Mouse (Mus musculus) heart, adult 2 months (tissue): ENCODE results near the gene Agtrap. TPM values are rescaled to one million over a fixed set of nuclear protein-coding genes. Genes with fewer than 3 reads are reported as not detected.

Source experiments
- DNase-seq, 2 experiments: peaks; one replicate each; pipeline ENCODE4 v3.0.0; 2021
- H3K27ac ChIP-seq: fragments of 200-600 bp; 2 replicates; pipeline ENCODE4 v1.8.1; 2022
- H3K27me3 ChIP-seq: fragments of 200-500 bp; 2 replicates; pipeline ENCODE4 v1.6.1; 2012; ENCODE audit warnings: mild to moderate bottlenecking, low read length, inconsistent platforms, mixed read lengths; ENCODE audit not compliant: control insufficient read depth, insufficient read depth
- H3K36me3 ChIP-seq: fragments of 200-500 bp; 2 replicates; pipeline ENCODE4 v1.6.1; 2012; ENCODE audit warnings: low read length, inconsistent platforms; ENCODE audit not compliant: control insufficient read depth, insufficient read depth
- H3K4me1 ChIP-seq: fragments of 200-500 bp; 2 replicates; pipeline ENCODE4 v1.6.1; 2011; ENCODE audit warnings: low read length; ENCODE audit not compliant: control insufficient read depth, insufficient read depth
- H3K4me3 ChIP-seq: fragments of 200-600 bp; 2 replicates; pipeline ENCODE4 v1.8.1; 2022
- H3K79me2 ChIP-seq: fragments of 200-500 bp; replicated peaks from 2 replicates; pipeline ENCODE4 v1.6.1; 2012; ENCODE audit warnings: mild to moderate bottlenecking, inconsistent platforms, low read length, moderate library complexity, mixed read lengths; ENCODE audit not compliant: control insufficient read depth, insufficient read depth
- H3K9ac ChIP-seq: fragments of 200-500 bp; 2 replicates; pipeline ENCODE4 v1.6.1; 2012; ENCODE audit warnings: low read depth, mild to moderate bottlenecking, control low read depth, inconsistent platforms, low read length, mixed read lengths
- CTCF ChIP-seq: fragments of 200-600 bp; IDR thresholded peaks from 2 replicates; pipeline ENCODE4 v1.8.1; 2022; ENCODE audit warnings: antibody characterized with exemption, mild to moderate bottlenecking, moderate library complexity
- EP300 ChIP-seq: fragments of 200-500 bp; IDR thresholded peaks from 2 replicates; pipeline ENCODE4 v1.6.1; 2011; ENCODE audit warnings: low read depth, low read length, control low read depth; ENCODE audit not compliant: insufficient read depth
- POLR2A ChIP-seq: fragments of 200-500 bp; IDR thresholded peaks from 2 replicates; pipeline ENCODE4 v1.6.1; 2011; ENCODE audit warnings: mild to moderate bottlenecking, low read depth, low read length, control low read depth; ENCODE audit not compliant: insufficient read depth
- WGBS: fragments of 180-500 bp; shearing (Covaris S2); methylation state at CpG from one replicate; pipeline ENCODE4 v1.1.7; 2018; 5-methylcytosine and 5-hydroxymethylcytosine counted together
- intact Hi-C: fragments of 180-260 bp; cut with DNase I; formaldehyde crosslinking; loops from one replicate; pipeline ENCODE4 v1.15.1; 2025
- polyA plus RNA-seq: library from polyadenylated mRNA; depleted of rRNA; stranded (reverse); fragments of >200 nt; gene quantifications from 2 replicates; pipeline ENCODE4 v1.2.3, GENCODE M21; 2012
- total RNA-seq, 2 experiments: library from RNA; stranded (reverse); gene quantifications; 2 replicates each; pipeline ENCODE4 v1.2.3; 2021

The Agtrap gene
- total and polyA plus RNA-seq, 3 experiments = 38.3 to 47.1 (median 40.2) TPM

- peak; percentile 70 to 79 for DNase-seq
- Histone ChIP-seq H3K27me3 (no peaks in the 10 kb centered on the region), H3K27ac (peak overlapping the region; percentile 97), H3K9ac (peak overlapping the region; percentile 98), H3K4me1 (peaks cover 27% of the 10 kb centered on the region), H3K36me3 (no peaks in the 10 kb centered on the region; the same call in 1 of the 2 replicates), H3K79me2 (peaks cover 2% of the 10 kb centered on the region), H3K4me3 (peak overlapping the region; percentile 96)
- no peak for TF ChIP-seq POLR2A
- TF ChIP-seq CTCF = no peak
- no peak for TF ChIP-seq EP300
- intact Hi-C loops = no loop called here
- 2% methylated on average over 30 of the region's 30 CpGs for WGBS
Observed at GRCm38 (mm10) chr4:148087091-148087906, 532 bp downstream of the Agtrap start.

GRCm38 (mm10) chr4:148085907-148086305, 1.9 kb downstream of the Agtrap start:
- 60% methylated on average over 3 of the region's 3 CpGs for WGBS
- H3K4me3 ChIP-seq = no peak overlapping the region
- peak in 1 of 2 experiments; percentile 41 for DNase-seq
- peaks cover 27% of the 10 kb centered on the region for H3K4me1 ChIP-seq
- H3K27ac ChIP-seq = peak overlapping the region; percentile 97
- no peak overlapping the region for H3K9ac ChIP-seq
- no peaks in the 10 kb centered on the region; the same call in 1 of the 2 replicates for H3K36me3 ChIP-seq
- no peaks in the 10 kb centered on the region for H3K27me3 ChIP-seq
- intact Hi-C loops = no loop called here
- H3K79me2 ChIP-seq = peaks cover 2% of the 10 kb centered on the region
- TF ChIP-seq POLR2A (no peak), EP300 (no peak), CTCF (no peak)

- peak in 1 of 2 experiments; percentile 40 for DNase-seq
- Histone ChIP-seq H3K4me1 (peaks cover 27% of the 10 kb centered on the region), H3K9ac (no peak overlapping the region), H3K4me3 (no peak overlapping the region), H3K27me3 (no peaks in the 10 kb centered on the region), H3K79me2 (peaks cover 2% of the 10 kb centered on the region), H3K36me3 (no peaks in the 10 kb centered on the region; the same call in 1 of the 2 replicates), H3K27ac (peak overlapping the region; percentile 97)
- 49% methylated on average over 10 of the region's 10 CpGs for WGBS
- TF ChIP-seq CTCF = no peak
- intact Hi-C loops = no loop called here
Observed at GRCm38 (mm10) chr4:148085131-148085906, 2.5 kb downstream of the Agtrap start.

DNA sequence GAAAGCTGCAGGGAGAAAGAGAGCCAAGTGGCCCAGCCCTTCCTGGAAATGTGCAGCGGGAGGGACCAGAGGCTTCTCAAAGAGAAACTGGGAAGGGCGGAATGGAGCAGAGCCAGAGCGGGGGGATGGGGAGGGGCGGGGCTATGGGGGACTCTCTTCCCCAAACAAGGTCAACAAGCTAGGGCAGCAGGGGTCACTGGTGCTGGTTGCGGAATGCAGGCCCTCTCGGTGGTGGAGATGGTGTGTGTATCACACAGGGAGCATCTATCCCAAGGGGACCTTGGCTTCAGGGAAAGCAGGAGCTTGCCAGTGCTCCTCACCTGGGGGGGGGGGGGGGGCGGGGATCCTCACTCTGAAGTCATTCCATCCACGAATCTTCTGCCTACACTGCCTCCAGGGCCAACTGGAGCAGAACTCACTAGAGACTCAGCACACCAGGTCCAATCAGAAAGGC, 3.5 kb downstream of the Agtrap start:
- Histone ChIP-seq H3K27me3 (no peaks in the 10 kb centered on the region), H3K36me3 (no peaks in the 10 kb centered on the region; the same call in 1 of the 2 replicates), H3K4me1 (peaks cover 27% of the 10 kb centered on the region), H3K4me3 (no peak overlapping the region), H3K79me2 (peaks cover 2% of the 10 kb centered on the region), H3K9ac (no peak overlapping the region), H3K27ac (peak overlapping the region; percentile 72)
- WGBS = 16% methylated on average over 8 of the region's 8 CpGs
- intact Hi-C loops = no loop called here
- peak; percentile 67 to 75 for DNase-seq
- TF ChIP-seq POLR2A (no peak), EP300 (0 out of 2 replicates have a peak, but pooled peaks have one; percentile 10), CTCF (no peak)

DNA sequence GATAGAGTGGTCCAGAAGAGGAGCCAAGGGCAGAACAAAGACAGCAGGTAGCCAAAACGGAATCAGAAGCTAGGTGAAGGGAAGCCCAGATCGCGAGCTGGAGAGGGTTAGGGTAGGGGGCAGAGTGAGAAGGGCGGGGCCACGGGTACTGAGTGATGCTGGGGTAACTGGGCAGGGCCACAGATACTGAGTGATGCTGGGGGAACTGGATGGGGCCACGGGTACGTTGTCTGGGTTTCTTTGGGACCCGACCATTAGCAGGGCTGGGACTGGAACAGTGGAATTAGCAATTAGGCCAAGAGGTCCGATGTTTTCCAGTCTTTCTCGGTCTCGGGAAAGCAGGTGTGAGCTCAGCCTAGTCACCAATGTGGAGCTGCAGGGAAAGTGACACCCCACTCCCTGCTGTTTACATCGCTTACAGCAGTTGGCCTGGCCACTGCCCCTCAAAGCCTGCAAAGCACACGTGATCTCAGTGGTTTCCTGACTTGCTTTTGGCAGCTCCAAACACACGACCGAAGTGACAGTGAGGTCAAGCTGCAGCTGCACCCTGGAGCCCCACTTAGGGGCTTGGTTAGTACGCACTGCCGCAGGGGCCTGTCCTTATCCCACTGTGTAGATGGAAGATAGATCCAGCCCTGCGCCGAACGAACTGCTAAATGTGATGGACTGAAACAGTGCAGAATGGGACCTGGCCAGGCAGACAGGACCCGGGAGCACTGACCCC, 4.5 kb downstream of the Agtrap start:
- Histone ChIP-seq H3K36me3 (no peaks in the 10 kb centered on the region; the same call in 1 of the 2 replicates), H3K27me3 (no peaks in the 10 kb centered on the region), H3K4me1 (peaks cover 27% of the 10 kb centered on the region), H3K4me3 (no peak overlapping the region), H3K27ac (peak overlapping the region; percentile 72), H3K9ac (no peak overlapping the region), H3K79me2 (peaks cover 2% of the 10 kb centered on the region)
- 51% methylated on average over 21 of the region's 21 CpGs for WGBS
- peak; percentile 66 to 73 for DNase-seq
- intact Hi-C loops = loop anchor here (2.0 kb wide), 1 partner anchor 45 kb away; the partner anchor contains the start of genes Clcn6 and Mthfr
- no peak for TF ChIP-seq EP300
- TF ChIP-seq POLR2A = no peak
- no peak for TF ChIP-seq CTCF
